Mouse (Mus musculus) CH12.LX (cell line): ENCODE data around the gene Nod2. TPM values are rescaled to one million over a fixed set of nuclear protein-coding genes. Genes with fewer than 3 reads are reported as not detected.

Experiments used
- DNase-seq: peaks from one replicate; pipeline ENCODE4 v3.0.0-alpha.2; 2013; ENCODE audit errors: extremely low read depth
- H3K27ac ChIP-seq: 2 replicates; pipeline ENCODE4 v1.5.1; 2012; ENCODE audit warnings: low read depth, mild to moderate bottlenecking, control low read depth, moderate library complexity; ENCODE audit not compliant: insufficient read depth
- H3K27me3 ChIP-seq: replicated peaks from 2 replicates; pipeline ENCODE3; 2012; ENCODE audit warnings: inconsistent platforms
- H3K36me3 ChIP-seq, 2 experiments: replicated peaks in 1 of 2; 2 replicates each; pipeline versions ENCODE3 to v1.6.1; 2012; ENCODE audit warnings: inconsistent platforms in 1 of 2, low read length in 1 of 2, mild to moderate bottlenecking in 1 of 2, mixed read lengths in 1 of 2, moderate library complexity in 1 of 2; ENCODE audit not compliant: control insufficient read depth in 1 of 2, insufficient read depth in 1 of 2
- H3K4me1 ChIP-seq, 2 experiments: 2 replicates each; pipeline ENCODE4 v1.6.1; 2012; ENCODE audit warnings: inconsistent platforms in 1 of 2, moderate library complexity in 1 of 2; ENCODE audit not compliant: insufficient read depth in 2 of 2, control insufficient read depth in 1 of 2
- H3K4me2 ChIP-seq: 2 replicates; pipeline ENCODE4 v1.6.1; 2012; ENCODE audit warnings: low read depth, mild to moderate bottlenecking, control low read depth; ENCODE audit not compliant: poor library complexity, insufficient read depth, severe bottlenecking
- H3K4me3 ChIP-seq, 3 experiments: fragments of 150-350 bp in 1 of 3; sonication (generic) in 1 of 3; replicated peaks in 1 of 3; 2 replicates each; pipeline versions ENCODE3 to v1.5.1; 2011 to 2012; ENCODE audit warnings: low read depth in 2 of 3, low read length in 2 of 3, mild to moderate bottlenecking in 2 of 3, moderate library complexity in 2 of 3, control low read depth in 1 of 3, improper control_type of control experiment in 1 of 3, inconsistent platforms in 1 of 3, mixed read lengths in 1 of 3; ENCODE audit not compliant: poor library complexity in 1 of 3
- H3K79me2 ChIP-seq: replicated peaks from 2 replicates; pipeline ENCODE4 v1.6.1; 2012; ENCODE audit warnings: mild to moderate bottlenecking, moderate library complexity; ENCODE audit not compliant: control insufficient read depth, poor library complexity, insufficient read depth, severe bottlenecking; ENCODE audit errors: extremely low read depth
- H3K9ac ChIP-seq: 2 replicates; pipeline ENCODE4 v1.6.1; 2012; ENCODE audit warnings: low read depth, mild to moderate bottlenecking, control low read depth, moderate library complexity; ENCODE audit not compliant: insufficient read depth
- H3K9me3 ChIP-seq: replicated peaks from 2 replicates; pipeline ENCODE3; 2012; ENCODE audit warnings: low read length, inconsistent platforms, mixed read lengths
- BHLHE40 ChIP-seq: IDR thresholded peaks from 2 replicates; pipeline ENCODE4 v1.6.1; 2011; ENCODE audit warnings: mild to moderate bottlenecking, low read depth, low read length, improper control_type of control experiment
- CHD1 ChIP-seq: IDR thresholded peaks from 2 replicates; pipeline ENCODE4 v1.6.1; 2012; ENCODE audit warnings: low read depth, low read length, improper control_type of control experiment, inconsistent platforms
- CHD2 ChIP-seq: IDR thresholded peaks from 2 replicates; pipeline ENCODE4 v1.6.1; 2011; ENCODE audit warnings: low read length, improper control_type of control experiment
- CTCF ChIP-seq, 2 experiments: IDR thresholded peaks in 1 of 2; conservative IDR thresholded peaks in 1 of 2; 2 replicates each; pipeline ENCODE4 v1.5.1; 2011 to 2012; ENCODE audit warnings: low read depth in 2 of 2, low read length in 2 of 2, improper control_type of control experiment in 1 of 2, inconsistent platforms in 1 of 2, mild to moderate bottlenecking in 1 of 2, moderate library complexity in 1 of 2
- ELF1 ChIP-seq: IDR thresholded peaks from 2 replicates; pipeline ENCODE4 v1.6.1; 2014; ENCODE audit warnings: low read depth, mild to moderate bottlenecking, inconsistent platforms, low read length, improper control_type of control experiment
- EP300 ChIP-seq: IDR thresholded peaks from 2 replicates; pipeline ENCODE4 v1.6.1; 2011; ENCODE audit warnings: low read length, improper control_type of control experiment
- HCFC1 ChIP-seq: IDR thresholded peaks from 2 replicates; pipeline ENCODE4 v1.6.1; 2012; ENCODE audit warnings: low read depth, mild to moderate bottlenecking, inconsistent platforms, low read length, improper control_type of control experiment
- JUN ChIP-seq: IDR thresholded peaks from 2 replicates; pipeline ENCODE4 v1.6.1; 2011; ENCODE audit warnings: low read depth, mild to moderate bottlenecking, low read length, improper control_type of control experiment, moderate library complexity; ENCODE audit not compliant: insufficient read depth
- JUND ChIP-seq: conservative IDR thresholded peaks from 2 replicates; pipeline ENCODE4 v1.6.1; 2011; ENCODE audit warnings: low read depth, low read length, improper control_type of control experiment
- MAZ ChIP-seq: IDR thresholded peaks from 2 replicates; pipeline ENCODE4 v1.6.1; 2012; ENCODE audit warnings: low read depth, mild to moderate bottlenecking, inconsistent platforms, low read length, improper control_type of control experiment, moderate library complexity
- MXI1 ChIP-seq: IDR thresholded peaks from 2 replicates; pipeline ENCODE4 v1.6.1; 2011; ENCODE audit warnings: mild to moderate bottlenecking, low read depth, low read length, improper control_type of control experiment
- PAX5 ChIP-seq: IDR thresholded peaks from 2 replicates; pipeline ENCODE4 v1.6.1; 2012; ENCODE audit warnings: low read length, inconsistent platforms, mixed read lengths
- POLR2A ChIP-seq: IDR thresholded peaks from 2 replicates; pipeline ENCODE4 v1.6.1; 2011; ENCODE audit warnings: low read depth, mild to moderate bottlenecking, improper control_type of control experiment, low read length
- SMC3 ChIP-seq: IDR thresholded peaks from 2 replicates; pipeline ENCODE4 v1.6.1; 2011; ENCODE audit warnings: low read depth, low read length, improper control_type of control experiment
- TCF12 ChIP-seq: IDR thresholded peaks from 2 replicates; pipeline ENCODE4 v1.6.1; 2014; ENCODE audit warnings: low read depth, mild to moderate bottlenecking, inconsistent platforms, low read length, improper control_type of control experiment
- UBTF ChIP-seq: IDR thresholded peaks from 2 replicates; pipeline ENCODE4 v1.6.1; 2012; ENCODE audit warnings: low read depth, mild to moderate bottlenecking, inconsistent platforms, low read length, improper control_type of control experiment, moderate library complexity
- USF2 ChIP-seq: conservative IDR thresholded peaks from 2 replicates; pipeline ENCODE4 v1.6.1; 2011; ENCODE audit warnings: low read depth, low read length, improper control_type of control experiment
- ZC3H11A ChIP-seq: IDR thresholded peaks from 2 replicates; pipeline ENCODE4 v1.6.1; 2012; ENCODE audit warnings: low read depth, mild to moderate bottlenecking, inconsistent platforms, low read length, improper control_type of control experiment
- ZKSCAN1 ChIP-seq: IDR thresholded peaks from 2 replicates; pipeline ENCODE4 v1.6.1; 2012; ENCODE audit warnings: low read depth, inconsistent platforms, low read length, improper control_type of control experiment, borderline replicate concordance
- ZMIZ1 ChIP-seq: IDR thresholded peaks from 2 replicates; pipeline ENCODE4 v1.6.1; 2012; ENCODE audit warnings: low read depth, mild to moderate bottlenecking, inconsistent platforms, low read length, improper control_type of control experiment
- dilution Hi-C: fragments of 300-500 bp; cut with MboI; formaldehyde crosslinking; loops from 2 replicates; pipeline ENCODE4 v1.14.3; 2020; ENCODE audit warnings: low sequenced_read_pairs; ENCODE audit not compliant: extremely low pct_unique_long_range_greater_than_20kb, extremely low pct_ligation_motif_present
- in situ Hi-C: fragments of 300-500 bp; cut with MboI; formaldehyde crosslinking; loops from 3 replicates; pipeline ENCODE4 v1.14.3; 2019; ENCODE audit warnings: low sequenced_read_pairs, low pct_ligation_motif_present, low pct_unique_long_range_greater_than_20kb, mixed read lengths
- polyA plus RNA-seq: library from polyadenylated mRNA; unstranded; fragments of >175 nt; gene quantifications from 2 replicates; pipeline ENCODE4 v1.2.1, GENCODE M21; 2012; ENCODE audit warnings: low read depth; ENCODE audit not compliant: insufficient read length
- total RNA-seq, 2 experiments: library from RNA; depleted of rRNA; stranded (reverse); fragments of 300-350 nt in 1 of 2; fragments of >200 nt in 1 of 2; gene quantifications; 2 replicates each; pipeline ENCODE4 v1.2.3; 2012 to 2014

The Nod2 gene
- total and polyA plus RNA-seq, 3 experiments: 4.3 to 10.9 (median 7.5) TPM

DNA sequence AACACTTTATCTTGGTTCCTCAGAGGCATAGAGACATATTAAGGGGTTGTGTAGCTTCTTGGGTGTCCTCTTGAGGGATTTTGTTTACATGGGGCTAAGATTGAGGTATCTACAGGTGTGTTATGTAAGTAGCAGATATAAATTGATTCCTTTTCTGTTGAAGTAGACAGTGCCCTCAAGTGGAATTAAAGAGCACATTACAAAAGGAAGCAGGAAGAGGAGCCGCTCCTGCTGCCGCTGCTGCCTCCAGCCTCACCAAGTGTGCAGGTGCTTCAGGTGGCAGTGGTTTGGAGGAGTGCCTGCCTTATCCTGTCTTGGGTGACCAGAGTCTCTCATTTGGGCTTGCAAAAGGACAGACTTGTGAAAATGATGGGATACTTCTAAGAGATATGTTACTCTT is 54.5 kb downstream of the Nod2 start (continued):
- no peak for TF ChIP-seq JUN
- no peak for TF ChIP-seq ZMIZ1
- no peak for TF ChIP-seq BHLHE40
- TF ChIP-seq JUND: no peak
- TF ChIP-seq PAX5: no peak

DNA sequence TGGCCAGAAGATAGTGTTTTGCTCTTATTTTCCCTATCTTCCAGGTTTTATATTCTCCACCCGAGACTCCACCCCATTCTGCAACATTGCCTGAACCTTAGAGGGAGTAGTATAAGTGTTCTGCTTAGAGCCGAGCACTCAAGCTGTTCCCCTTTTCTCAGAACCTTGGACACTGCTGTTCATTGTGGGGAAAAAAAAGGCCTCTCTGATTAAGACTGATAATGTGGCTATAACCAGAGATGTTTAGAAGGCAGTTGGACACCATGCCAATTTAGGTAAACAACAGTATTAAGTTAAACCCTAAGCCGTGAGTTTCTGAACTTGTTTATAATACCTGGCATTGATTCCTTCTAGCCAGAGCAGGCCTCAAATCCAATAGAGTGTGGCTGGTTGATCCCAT is 55.7 kb downstream of the Nod2 start:
- H3K4me2 ChIP-seq: no peak overlapping the region
- no peak for DNase-seq
- dilution Hi-C loops: no loop called here
- TF ChIP-seq EP300: no peak
- no peak for TF ChIP-seq HCFC1
- no peak for TF ChIP-seq ZMIZ1
- TF ChIP-seq CHD2: no peak
- no peak for TF ChIP-seq MXI1
- no peak for TF ChIP-seq MAZ
- no peak for TF ChIP-seq ZKSCAN1
- TF ChIP-seq JUND: no peak
- TF ChIP-seq BHLHE40: no peak
- no peak for TF ChIP-seq POLR2A
- TF ChIP-seq SMC3: no peak
- no peak for TF ChIP-seq TCF12
- TF ChIP-seq UBTF: no peak
- no peak for TF ChIP-seq CTCF (conservative IDR thresholded peaks at IDR 0.05 in 1 of 2, IDR thresholded peaks at IDR 0.05 in 1 of 2; ENCODE audit: low read depth in 2 of 2, low read length in 2 of 2)
- TF ChIP-seq CHD1: no peak
- TF ChIP-seq USF2: no peak
- no peak for TF ChIP-seq ELF1
- no peak for TF ChIP-seq ZC3H11A
- TF ChIP-seq, all 38 proteins: peak for 0
- peaks cover 46% of the 10 kb centered on the region for H3K79me2 ChIP-seq
- no peaks in the 10 kb centered on the region for H3K27me3 ChIP-seq
- in situ Hi-C loops: no loop called here
- no peak overlapping the region for H3K9ac ChIP-seq
- no peak overlapping the region for H3K27ac ChIP-seq
- H3K4me3 ChIP-seq: no peak overlapping the region
- peaks cover 8 to 27% of the 10 kb centered on the region in 2 experiments for H3K36me3 ChIP-seq
- peaks cover 0 to 30% of the 10 kb centered on the region in 2 experiments; a peak in 2 of 4 replicates for H3K4me1 ChIP-seq
- H3K9me3 ChIP-seq: no peaks in the 10 kb centered on the region
